9 mouse cellular contexts compared by ENCODE assay signal in the genomic region with DNA sequence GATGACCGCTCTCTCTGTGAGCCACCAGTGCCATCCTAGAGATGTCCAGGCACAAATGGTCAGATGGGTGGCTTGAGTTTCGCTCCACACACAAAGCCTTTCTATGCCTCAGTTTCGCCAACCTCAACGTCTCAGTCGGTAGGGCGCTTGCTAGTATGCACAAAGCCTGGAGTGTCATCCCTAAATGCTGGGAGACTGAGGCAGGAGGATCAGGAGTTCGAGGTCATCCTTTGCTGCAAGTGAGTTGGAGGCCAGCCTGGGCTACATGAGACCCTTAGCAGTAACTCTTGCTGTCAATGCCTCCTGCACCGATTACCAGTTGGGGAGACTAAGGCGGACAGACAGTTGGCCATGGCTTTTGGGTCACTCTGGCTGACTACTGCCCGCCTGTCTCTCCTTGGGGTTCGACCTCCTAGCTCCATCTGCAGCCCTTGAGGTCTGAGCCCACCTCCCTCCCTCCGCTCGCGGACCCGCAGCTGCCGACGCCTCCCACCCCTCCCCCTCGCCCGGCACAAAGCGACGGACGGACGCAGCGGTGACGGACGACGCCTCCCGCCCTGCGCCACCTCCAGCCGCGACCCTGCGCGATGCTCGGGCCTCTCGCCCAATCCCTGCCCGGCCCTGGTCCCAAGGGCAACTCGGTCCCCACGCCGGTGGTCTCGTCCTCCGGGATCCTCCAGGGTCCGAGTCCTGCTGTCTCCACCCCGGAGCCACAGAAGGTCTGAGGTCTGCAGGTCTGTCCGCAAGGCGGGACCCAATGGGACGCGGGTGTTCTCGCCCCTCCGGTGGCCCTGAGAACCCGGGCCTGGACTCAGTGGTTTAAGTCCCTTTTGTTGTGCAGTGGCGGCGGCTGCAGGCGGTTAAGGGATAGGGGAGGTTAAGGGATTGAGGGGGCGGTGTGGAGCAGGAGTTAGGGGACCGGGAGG. TPM values are rescaled to one million over a fixed set of nuclear protein-coding genes. Genes with fewer than 3 reads are reported as not detected.
DNase-seq lines count a peak whose midpoint lies in the region.
"Had no signal": no experiment of that assay in that cellular context is flagged by ENCODE, and none has a peak within 500 bp of the region (broad histone marks: within the 10 kb centered on the region; RNA-seq: fewer than 3 reads in every experiment).

A gene (plus strand): TSS at position 502 of the 926 bp plus-strand sequence.

- H3K27me3 ChIP-seq in megakaryocyte, embryonic 14.5 days (replicated peaks): peaks cover 50% of the 10 kb centered on the region
- H3K27me3 ChIP-seq: Patski had no signal

- no peak for DNase-seq in layer of hippocampus, adult 18-20 months (ENCODE audit: low spot score in 2 of 2)
- no peak for DNase-seq in layer of hippocampus, adult 9-11 months
- DNase-seq in cerebellum, adult 8-10 months: peak; percentile 67
- DNase-seq in forelimb bud, embryonic 11.5 days (ENCODE audit: low read depth, low spot score): peak; percentile 55
- DNase-seq in kidney, postnatal 14 days: peak; percentile 64
- no peak for DNase-seq in urinary bladder, postnatal 14 days (ENCODE audit: low spot score)
- DNase-seq in urinary bladder, postnatal 4 days (ENCODE audit: low spot score in 2 of 2): no peak

- peaks cover 37% of the 10 kb centered on the region for H3K4me1 ChIP-seq in megakaryocyte, embryonic 14.5 days

- H3K4me3 ChIP-seq in megakaryocyte, embryonic 14.5 days (replicated peaks): peak within 1 kb of the TSS; percentile 86

- peaks cover 40% of the 10 kb centered on the region for H3K36me3 ChIP-seq in megakaryocyte, embryonic 14.5 days (replicated peaks; ENCODE audit: low read length)

- H3K9me3 ChIP-seq in megakaryocyte, embryonic 14.5 days: no peaks in the 10 kb centered on the region

RNA-seq across cellular contexts. Expression of the gene that starts here (rescaled TPM):
- total RNA-seq in layer of hippocampus, adult 18-20 months (2021): 10 to 100 TPM; 21.1 to 21.2 TPM
- 2.9 and 15.1 TPM in 2 replicates for polyA plus RNA-seq in megakaryocyte, embryonic 14.5 days (2012; ENCODE audit: insufficient read depth, low replicate concordance)
- polyA plus RNA-seq: Patski had no signal

Comparison
In these comparisons a context has a peak if more than half of its experiments do, and no peak if none do; other contexts are left out.
1. DNase-seq: peak in cerebellum, adult 8-10 months (single experiment), forelimb bud, embryonic 11.5 days (single experiment) and kidney, postnatal 14 days (single experiment); none in layer of hippocampus, adult 18-20 months (0 of 2), layer of hippocampus, adult 9-11 months (single experiment), urinary bladder, postnatal 14 days (single experiment) and urinary bladder, postnatal 4 days (0 of 2).